Mouse (Mus musculus): ENCODE measurements at regions not wholly inside any gene's neighbourhood (a gene's known extent, or its start where the extent isn't known, plus 50 kb on each side); places are given as distances from the start of the nearest gene placed in this dataset.

GRCm38 (mm10) chr4:95389647-95390046 lies 167.7 kb upstream of the Fggy start:
- TF ChIP-seq POLR2A (IDR thresholded peaks at IDR 0.05; ENCODE audit: control insufficient read depth, extremely low read depth, insufficient read depth, low read length, poor library complexity) (no peak), CTCF (IDR thresholded peaks at IDR 0.05; ENCODE audit: borderline replicate concordance, control insufficient read depth, extremely low read depth, insufficient read depth, low read length, poor library complexity) (no peak)
